Mouse (Mus musculus): Measurements from ENCODE around the gene Prdm8. TPM values are rescaled to one million over a fixed set of nuclear protein-coding genes. Genes with fewer than 3 reads are reported as not detected.

Prdm8 gene
- polyA plus RNA-seq, 1 experiment: 0.03 TPM

DNA sequence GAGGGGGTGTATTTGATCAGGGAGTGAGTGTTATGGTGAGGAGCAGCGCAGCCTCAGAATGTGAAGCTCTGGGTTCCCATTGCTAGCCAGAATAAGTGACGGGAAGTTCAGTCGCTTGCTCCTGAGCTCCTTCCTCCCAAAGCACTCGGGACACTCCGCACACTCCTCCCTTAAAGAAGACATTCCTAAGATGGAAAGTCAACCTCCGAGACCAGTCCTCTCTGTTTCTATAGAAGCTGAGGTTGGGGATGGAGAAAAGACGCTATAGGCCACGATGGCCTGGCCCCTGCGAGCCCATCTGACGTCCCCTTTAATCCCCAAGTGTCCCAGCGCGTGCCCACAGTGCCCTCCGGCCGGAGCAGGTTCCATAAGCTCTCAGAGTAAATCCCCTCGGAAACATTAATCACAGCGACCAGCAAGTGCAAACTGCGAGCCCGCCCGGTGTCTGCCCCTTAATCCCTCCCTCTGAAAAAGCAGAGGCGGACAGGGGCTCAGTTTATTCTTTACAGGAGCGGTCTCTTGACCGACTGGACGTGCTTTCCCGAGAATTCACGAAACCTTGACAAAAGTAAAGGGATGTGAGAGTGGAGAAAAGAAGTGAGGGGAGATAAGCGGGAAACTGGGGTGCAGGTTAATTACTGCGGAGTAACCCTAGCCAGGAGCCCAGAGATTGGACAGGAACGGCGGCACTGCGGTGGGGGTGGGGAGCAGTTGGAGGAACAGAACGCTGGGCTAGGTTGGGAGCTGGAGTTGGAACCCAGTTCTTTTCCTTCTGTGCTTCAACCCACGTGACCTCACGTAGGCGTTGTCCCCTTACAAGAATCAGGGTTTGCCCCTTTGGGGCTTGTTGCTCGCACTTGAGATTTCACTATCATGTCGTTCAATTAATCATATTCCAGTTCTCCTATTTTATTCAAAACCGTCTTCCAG lies 1.6 kb downstream of the Prdm8 start:
- Histone ChIP-seq H3K36me3 (ENCODE audit: control insufficient read depth, insufficient read depth, low read length) (no peaks in the 10 kb centered on the region), H3K4me1 (ENCODE audit: control insufficient read depth, insufficient read depth, low read length) (peaks cover 4% of the 10 kb centered on the region; the same call in 1 of the 2 replicates), H3K4me3 (ENCODE audit: insufficient read depth, low read depth, low read length) (no peak overlapping the region), H3K27me3 (replicated peaks; ENCODE audit: control insufficient read depth, insufficient read depth, low read length) (peaks cover 13% of the 10 kb centered on the region), H3K27ac (ENCODE audit: insufficient read depth, low read depth, low read length) (no peak overlapping the region)
- WGBS: 2% methylated on average over 37 of the region's 37 CpGs
- no peak for DNase-seq
- TF ChIP-seq POLR2A (IDR thresholded peaks at IDR 0.05; ENCODE audit: low read depth, low read length) (no peak), CTCF (conservative IDR thresholded peaks at IDR 0.05; ENCODE audit: insufficient read depth, insufficient read length, low read depth, low read length) (no peak)

DNA sequence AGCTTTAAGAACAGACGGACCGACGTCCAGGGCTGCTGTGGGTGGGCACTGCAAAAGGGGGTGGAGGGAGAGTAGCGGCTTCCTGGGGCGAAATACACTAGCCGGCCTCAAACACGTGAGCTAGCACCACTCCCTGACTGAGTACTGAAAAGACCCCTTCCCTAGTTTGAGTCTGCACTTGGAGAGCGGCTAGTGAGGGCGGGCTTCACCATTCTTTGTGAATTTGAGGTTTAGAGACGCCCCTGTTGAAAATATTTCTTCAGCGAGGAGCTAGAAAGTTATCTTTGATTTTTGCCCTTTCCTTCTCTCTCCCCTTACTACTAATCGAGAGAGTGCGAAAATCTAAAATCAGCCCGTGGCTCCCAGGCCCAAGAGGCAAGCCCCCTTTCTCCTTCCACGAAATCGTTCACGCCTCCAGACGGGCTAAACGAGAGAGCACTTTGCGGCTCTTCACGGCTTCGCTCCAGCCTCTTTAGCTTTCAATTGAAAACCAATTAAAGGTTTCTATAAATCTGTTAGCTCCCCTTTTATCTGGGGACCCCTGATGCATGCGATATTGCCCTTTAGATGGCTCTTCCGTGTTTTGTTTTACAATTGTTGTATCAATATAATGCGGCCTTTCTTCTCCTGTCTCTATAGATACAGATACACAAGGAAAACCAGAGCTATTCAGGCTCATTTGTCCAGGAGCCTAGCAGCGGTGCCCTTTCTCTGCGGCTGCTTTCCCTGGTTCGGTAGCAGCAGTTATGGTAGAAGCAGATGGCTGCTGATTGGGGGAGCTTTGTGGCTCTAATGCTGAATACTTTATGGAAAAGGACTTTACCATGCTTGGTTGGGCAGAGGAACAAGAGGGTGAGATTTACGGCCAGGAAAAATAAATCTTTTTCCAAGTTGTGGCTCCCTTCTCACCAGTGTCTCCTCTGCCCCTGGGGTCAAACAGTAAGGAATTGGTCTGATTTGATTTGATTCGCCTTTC lies 2.7 kb downstream of the Prdm8 start:
- Histone ChIP-seq H3K27ac (ENCODE audit: insufficient read depth, low read depth, low read length) (no peak overlapping the region), H3K4me3 (ENCODE audit: insufficient read depth, low read depth, low read length) (no peak overlapping the region), H3K27me3 (replicated peaks; ENCODE audit: control insufficient read depth, insufficient read depth, low read length) (peaks cover 13% of the 10 kb centered on the region), H3K4me1 (ENCODE audit: control insufficient read depth, insufficient read depth, low read length) (peaks cover 4% of the 10 kb centered on the region; the same call in 1 of the 2 replicates), H3K36me3 (ENCODE audit: control insufficient read depth, insufficient read depth, low read length) (no peaks in the 10 kb centered on the region)
- 22% methylated on average over 30 of the region's 30 CpGs for whole genome bisulfite sequencing
- no peak for DNase-seq
- no peak for TF ChIP-seq POLR2A (IDR thresholded peaks at IDR 0.05; ENCODE audit: low read depth, low read length)
- no peak for TF ChIP-seq CTCF (conservative IDR thresholded peaks at IDR 0.05; ENCODE audit: insufficient read depth, insufficient read length, low read depth, low read length)

DNA sequence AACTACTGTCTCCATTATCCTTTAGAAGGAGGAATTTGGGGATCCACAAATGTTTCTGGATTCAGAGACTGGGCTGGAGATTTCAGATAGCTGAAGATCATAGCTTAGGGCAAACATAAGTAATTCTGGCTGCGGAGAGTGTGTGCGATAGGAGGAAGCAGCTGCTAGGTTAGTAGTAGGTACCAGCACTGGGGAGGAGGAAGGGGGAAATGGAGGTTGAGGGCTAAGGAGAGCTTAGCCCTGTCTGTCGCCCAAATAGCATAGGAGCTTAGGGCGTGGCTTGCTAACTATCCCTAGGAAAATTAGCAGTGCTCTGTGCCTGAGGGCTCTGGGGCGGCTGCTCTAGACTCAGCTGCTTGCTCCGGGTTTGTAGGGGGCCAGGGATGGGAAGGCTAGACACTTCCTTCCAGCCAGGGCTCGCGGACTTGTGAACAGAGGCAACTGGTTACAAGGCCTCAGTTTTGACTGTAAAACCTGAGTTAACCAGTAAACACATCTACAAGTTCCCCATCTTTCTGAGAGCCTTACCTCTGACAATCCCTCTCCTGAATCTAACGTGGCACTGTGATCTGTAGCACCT lies 4.7 kb downstream of the Prdm8 start:
- no peak for DNase-seq
- Histone ChIP-seq H3K36me3 (ENCODE audit: control insufficient read depth, insufficient read depth, low read length) (no peaks in the 10 kb centered on the region), H3K27me3 (replicated peaks; ENCODE audit: control insufficient read depth, insufficient read depth, low read length) (peaks cover 10% of the 10 kb centered on the region), H3K4me1 (ENCODE audit: control insufficient read depth, insufficient read depth, low read length) (peaks cover 4% of the 10 kb centered on the region; the same call in 1 of the 2 replicates), H3K4me3 (ENCODE audit: insufficient read depth, low read depth, low read length) (no peak overlapping the region), H3K27ac (ENCODE audit: insufficient read depth, low read depth, low read length) (no peak overlapping the region)
- TF ChIP-seq CTCF (conservative IDR thresholded peaks at IDR 0.05; ENCODE audit: insufficient read depth, insufficient read length, low read depth, low read length): no peak
- no peak for TF ChIP-seq POLR2A (IDR thresholded peaks at IDR 0.05; ENCODE audit: low read depth, low read length)
- 42% methylated on average over 9 of the region's 9 CpGs for WGBS

GRCm38 (mm10) chr5:98172502-98173181 lies 5.6 kb downstream of the Prdm8 start:
- DNase-seq: no peak
- Histone ChIP-seq H3K4me3 (ENCODE audit: insufficient read depth, low read depth, low read length) (no peak overlapping the region), H3K4me1 (ENCODE audit: control insufficient read depth, insufficient read depth, low read length) (peaks cover 3% of the 10 kb centered on the region; the same call in 1 of the 2 replicates), H3K27ac (ENCODE audit: insufficient read depth, low read depth, low read length) (no peak overlapping the region), H3K36me3 (ENCODE audit: control insufficient read depth, insufficient read depth, low read length) (no peaks in the 10 kb centered on the region), H3K27me3 (replicated peaks; ENCODE audit: control insufficient read depth, insufficient read depth, low read length) (peaks cover 5% of the 10 kb centered on the region)
- WGBS: 14% methylated on average over 15 of the region's 15 CpGs
- no peak for TF ChIP-seq POLR2A (IDR thresholded peaks at IDR 0.05; ENCODE audit: low read depth, low read length)
- TF ChIP-seq CTCF (conservative IDR thresholded peaks at IDR 0.05; ENCODE audit: insufficient read depth, insufficient read length, low read depth, low read length): no peak

GRCm38 (mm10) chr5:98173694-98174093 lies 6.7 kb downstream of the Prdm8 start:
- DNase-seq: no peak
- TF ChIP-seq POLR2A (IDR thresholded peaks at IDR 0.05; ENCODE audit: low read depth, low read length) (no peak), CTCF (conservative IDR thresholded peaks at IDR 0.05; ENCODE audit: insufficient read depth, insufficient read length, low read depth, low read length) (no peak)
- H3K27me3 ChIP-seq (replicated peaks; ENCODE audit: control insufficient read depth, insufficient read depth, low read length): peaks cover 5% of the 10 kb centered on the region; the same call in 1 of the 2 replicates

GRCm38 (mm10) chr5:98179606-98180005 lies 12.6 kb downstream of the Prdm8 start:
- 8% methylated on average over 12 of the region's 12 CpGs for WGBS
- Histone ChIP-seq H3K36me3 (ENCODE audit: control insufficient read depth, insufficient read depth, low read length) (no peaks in the 10 kb centered on the region), H3K4me1 (ENCODE audit: control insufficient read depth, insufficient read depth, low read length) (no peaks in the 10 kb centered on the region), H3K4me3 (ENCODE audit: insufficient read depth, low read depth, low read length) (no peak overlapping the region), H3K27ac (ENCODE audit: insufficient read depth, low read depth, low read length) (no peak overlapping the region), H3K27me3 (replicated peaks; ENCODE audit: control insufficient read depth, insufficient read depth, low read length) (peaks cover 11% of the 10 kb centered on the region)
- DNase-seq: no peak
- TF ChIP-seq POLR2A (IDR thresholded peaks at IDR 0.05; ENCODE audit: low read depth, low read length) (no peak), CTCF (conservative IDR thresholded peaks at IDR 0.05; ENCODE audit: insufficient read depth, insufficient read length, low read depth, low read length) (no peak)

More at GRCm38 (mm10) chr5:98173694-98174093, 6.7 kb downstream of the Prdm8 start:
- Histone ChIP-seq H3K4me3 (ENCODE audit: insufficient read depth, low read depth, low read length) (no peak overlapping the region), H3K27ac (ENCODE audit: insufficient read depth, low read depth, low read length) (no peak overlapping the region), H3K4me1 (ENCODE audit: control insufficient read depth, insufficient read depth, low read length) (no peaks in the 10 kb centered on the region), H3K36me3 (ENCODE audit: control insufficient read depth, insufficient read depth, low read length) (no peaks in the 10 kb centered on the region)

All from kidney, adult 2 months (tissue).